Mouse (Mus musculus) spleen, adult 2 months (tissue): ENCODE measurements at regions not wholly inside any gene's neighbourhood (a gene's known extent, or its start where the extent isn't known, plus 50 kb on each side); places are given as distances from the start of the nearest gene placed in this dataset.

Source experiments
- CTCF ChIP-seq: fragments of 200-500 bp; IDR thresholded peaks from 2 replicates; pipeline ENCODE4 v1.5.1; 2011; ENCODE audit warnings: mild to moderate bottlenecking, inconsistent platforms; ENCODE audit not compliant: insufficient read depth, insufficient read length, insufficient replicate concordance; ENCODE audit errors: extremely low read depth
- POLR2A ChIP-seq: fragments of 200-500 bp; IDR thresholded peaks from 2 replicates; pipeline ENCODE4 v1.6.1; 2011; ENCODE audit warnings: low read depth, low read length, inconsistent platforms

DNA sequence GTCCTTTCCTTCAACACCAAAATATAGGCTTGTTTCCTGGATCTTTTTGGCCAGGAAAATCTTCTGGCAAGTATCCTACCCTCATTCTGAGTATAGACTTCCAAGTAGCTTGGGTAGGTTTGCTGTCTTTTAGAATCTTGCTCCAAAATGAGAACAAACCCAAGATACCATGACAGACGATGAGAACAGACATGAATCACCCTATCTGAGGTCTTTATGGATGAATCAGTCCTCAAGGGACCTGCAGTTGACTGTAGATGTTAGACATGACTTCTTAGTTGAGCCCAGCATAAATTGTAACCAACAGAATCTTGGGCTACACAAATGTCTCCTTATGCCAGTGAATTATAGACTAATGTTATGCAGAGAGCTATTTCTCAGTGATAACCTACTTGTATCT, 114.3 kb upstream of the Dkk2 start:
- TF ChIP-seq CTCF = no peak
- no peak for TF ChIP-seq POLR2A
